Mouse (Mus musculus): ENCODE data around the gene Clec12a. TPM values are rescaled to one million over a fixed set of nuclear protein-coding genes. Genes with fewer than 3 reads are reported as not detected.

The Clec12a gene
- polyA plus RNA-seq, 1 experiment from 2014 or later = 0.88 TPM

DNA sequence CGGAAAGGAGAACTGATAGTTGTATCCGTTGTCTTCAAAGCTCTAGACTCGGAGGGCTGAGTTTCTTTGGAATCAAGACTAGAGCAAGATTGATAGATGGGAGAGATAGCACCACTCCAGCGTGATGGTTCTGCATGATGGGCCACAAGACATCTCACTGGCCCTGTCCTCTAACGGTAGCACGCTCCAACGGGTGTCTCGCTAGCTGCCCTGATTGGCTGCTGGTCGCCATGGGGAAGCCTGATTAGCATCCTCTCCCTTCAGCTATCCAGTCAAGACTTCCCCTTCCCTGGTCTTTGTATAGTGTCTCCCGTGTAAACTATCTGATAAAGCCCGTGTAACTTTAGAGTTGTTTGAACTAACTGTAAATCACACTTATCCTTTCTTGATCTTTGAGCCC lies 10.9 kb upstream of the Clec12a start, which contains the start of gene 4922502D21Rik:
Gene 4922502D21Rik (minus strand): TSS at position 187 of the 400 bp plus-strand sequence.
- no peak within 1 kb of the TSS for H3K27ac ChIP-seq (ENCODE audit: low read length)
- H3K9ac ChIP-seq (ENCODE audit: low read depth, low read length) = no peak within 1 kb of the TSS
- H3K4me3 ChIP-seq (ENCODE audit: low read length) = no peak within 1 kb of the TSS
- H3K4me1 ChIP-seq (ENCODE audit: control insufficient read depth, insufficient read depth, low read length) = no peaks in the 10 kb centered on the region
- no peak for ATAC-seq
- no peak within 1 kb of the TSS for H3K4me2 ChIP-seq (ENCODE audit: low read depth, low read length)
- 51% methylated on average over 11 of the region's 11 CpGs for WGBS
- H3K36me3 ChIP-seq (ENCODE audit: control insufficient read depth, insufficient read depth, low read length) = no peaks in the 10 kb centered on the region
- no peaks in the 10 kb centered on the region for H3K9me3 ChIP-seq (ENCODE audit: control insufficient read depth, low read length)
- no peaks in the 10 kb centered on the region for H3K27me3 ChIP-seq (replicated peaks; ENCODE audit: control insufficient read depth, insufficient read depth, low read length)

DNA sequence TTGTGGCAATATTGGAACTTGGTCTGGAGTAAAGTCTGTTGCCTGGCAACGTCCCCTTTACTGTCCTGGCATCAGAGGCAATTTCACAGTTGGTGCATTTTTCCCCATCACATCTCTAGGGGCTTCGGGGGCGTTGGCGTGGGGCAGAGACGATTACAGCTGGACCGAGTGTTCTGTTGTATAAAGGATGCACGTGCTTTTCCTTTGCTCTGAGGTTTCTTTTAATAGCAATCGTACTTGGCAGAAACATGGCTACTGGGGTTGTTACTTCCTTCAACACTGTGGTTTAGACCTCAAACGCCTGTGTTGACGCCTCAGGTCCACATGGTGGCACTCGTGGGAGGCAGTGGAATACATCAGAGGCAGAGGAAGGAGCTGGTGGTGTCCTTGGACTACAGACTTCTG lies 8.8 kb upstream of the Clec12a start:
- no peak overlapping the region for H3K9ac ChIP-seq (ENCODE audit: low read depth, low read length)
- peak; percentile 88 for ATAC-seq
- H3K4me1 ChIP-seq (ENCODE audit: control insufficient read depth, insufficient read depth, low read length) = no peaks in the 10 kb centered on the region
- no peak overlapping the region for H3K27ac ChIP-seq (ENCODE audit: low read length)
- 35% methylated on average over 11 of the region's 11 CpGs for WGBS
- H3K4me3 ChIP-seq (ENCODE audit: low read length) = no peak overlapping the region
- H3K27me3 ChIP-seq (replicated peaks; ENCODE audit: control insufficient read depth, insufficient read depth, low read length) = no peaks in the 10 kb centered on the region
- H3K9me3 ChIP-seq (ENCODE audit: control insufficient read depth, low read length) = no peaks in the 10 kb centered on the region
- no peak overlapping the region for H3K4me2 ChIP-seq (ENCODE audit: low read depth, low read length)
- no peaks in the 10 kb centered on the region for H3K36me3 ChIP-seq (ENCODE audit: control insufficient read depth, insufficient read depth, low read length)

DNA sequence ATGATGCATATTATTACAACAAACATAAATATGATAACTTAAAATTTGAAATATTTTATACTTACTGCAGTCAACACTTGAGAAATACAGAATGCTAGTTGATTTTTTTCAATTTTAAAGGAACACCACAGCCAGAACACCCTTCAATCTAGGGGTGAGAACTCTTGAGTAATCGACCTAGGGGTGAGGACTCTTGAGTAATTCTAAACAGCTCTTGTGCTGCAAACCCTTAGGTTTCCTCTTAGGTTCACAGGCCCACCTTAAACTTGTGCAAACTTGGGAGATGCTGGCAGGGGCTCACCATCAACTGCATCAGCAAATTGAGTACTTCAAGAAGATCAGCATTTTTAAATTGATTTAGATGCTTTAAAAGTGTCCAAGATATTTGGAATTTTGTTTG lies 4.7 kb upstream of the Clec12a start:
- H3K4me3 ChIP-seq (ENCODE audit: low read length) = no peak overlapping the region
- no peaks in the 10 kb centered on the region for H3K36me3 ChIP-seq (ENCODE audit: control insufficient read depth, insufficient read depth, low read length)
- H3K4me1 ChIP-seq (ENCODE audit: control insufficient read depth, insufficient read depth, low read length) = no peaks in the 10 kb centered on the region
- H3K27ac ChIP-seq (ENCODE audit: low read length) = no peak overlapping the region
- H3K9ac ChIP-seq (ENCODE audit: low read depth, low read length) = no peak overlapping the region
- H3K27me3 ChIP-seq (replicated peaks; ENCODE audit: control insufficient read depth, insufficient read depth, low read length) = no peaks in the 10 kb centered on the region
- H3K4me2 ChIP-seq (ENCODE audit: low read depth, low read length) = no peak overlapping the region
- 82% methylated on average over 1 of the region's 1 CpGs for WGBS
- H3K9me3 ChIP-seq (ENCODE audit: control insufficient read depth, low read length) = no peaks in the 10 kb centered on the region
- no peak for ATAC-seq

DNA sequence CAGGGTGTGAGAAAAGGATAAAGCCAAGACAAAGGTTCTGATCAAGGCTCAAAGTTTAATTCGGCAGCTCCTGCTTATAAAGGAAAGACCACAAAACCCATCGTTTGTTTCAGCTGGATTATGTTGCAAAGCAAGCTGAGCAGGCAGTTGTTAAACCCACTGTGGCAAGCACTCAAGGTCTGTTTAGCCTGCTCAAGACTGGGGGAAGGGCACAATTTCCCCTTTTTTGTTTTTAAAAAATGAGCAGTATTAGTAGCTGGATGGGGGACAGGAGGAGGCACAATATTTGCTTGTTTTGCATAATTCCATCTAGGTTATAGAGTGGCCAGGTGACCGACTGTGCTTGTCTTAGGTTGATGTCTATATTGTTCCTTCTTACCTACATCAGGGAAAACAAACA lies 1.9 kb downstream of the Clec12a start:
- no peak for ATAC-seq
- Histone ChIP-seq H3K36me3 (ENCODE audit: control insufficient read depth, insufficient read depth, low read length) (no peaks in the 10 kb centered on the region), H3K4me2 (ENCODE audit: low read depth, low read length) (no peak overlapping the region), H3K4me1 (ENCODE audit: control insufficient read depth, insufficient read depth, low read length) (no peaks in the 10 kb centered on the region), H3K27me3 (replicated peaks; ENCODE audit: control insufficient read depth, insufficient read depth, low read length) (no peaks in the 10 kb centered on the region), H3K9me3 (ENCODE audit: control insufficient read depth, low read length) (peaks cover 5% of the 10 kb centered on the region), H3K27ac (ENCODE audit: low read length) (no peak overlapping the region), H3K9ac (ENCODE audit: low read depth, low read length) (no peak overlapping the region), H3K4me3 (ENCODE audit: low read length) (no peak overlapping the region)
- 78% methylated on average over 3 of the region's 3 CpGs for WGBS

DNA sequence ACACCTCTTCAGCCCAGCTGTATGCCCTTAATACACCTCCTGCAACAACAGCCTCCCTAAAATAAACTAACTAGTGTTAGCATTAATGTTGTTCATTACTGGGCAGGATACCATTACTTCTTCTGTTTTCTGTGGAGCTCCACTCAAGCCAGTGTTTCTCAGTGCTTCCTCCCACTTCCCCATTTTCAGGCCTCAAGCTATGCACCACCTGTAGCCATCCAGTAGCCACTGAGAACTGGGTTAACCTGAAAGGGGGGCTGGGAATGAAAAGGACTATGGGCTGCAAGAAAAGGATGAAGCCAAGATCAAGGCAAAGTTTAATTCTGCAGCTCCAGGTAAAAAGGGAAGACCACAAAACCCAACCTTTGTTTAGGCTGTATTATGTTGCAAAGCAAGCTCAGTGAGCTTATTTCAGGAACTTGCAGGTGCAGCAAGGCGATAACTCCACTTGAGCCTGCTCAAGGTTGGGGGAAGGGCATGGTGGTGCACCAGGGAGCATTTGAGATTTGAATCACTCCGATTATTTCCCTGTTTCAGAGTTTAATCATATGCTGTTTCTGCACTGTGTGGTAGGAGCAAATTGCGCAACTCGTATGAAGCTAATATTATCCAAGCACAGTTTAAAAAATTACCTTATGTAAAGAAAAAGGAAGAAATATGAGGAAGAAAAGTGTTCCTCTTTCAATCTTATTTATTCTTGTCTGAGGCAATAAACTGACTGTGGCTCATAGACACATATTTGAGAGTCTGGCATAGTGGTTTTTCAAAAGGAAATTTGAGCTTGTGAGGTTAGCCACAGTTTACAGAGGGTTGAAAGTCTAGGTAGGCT lies 7.2 kb downstream of the Clec12a start:
- Histone ChIP-seq H3K27me3 (replicated peaks; ENCODE audit: control insufficient read depth, insufficient read depth, low read length) (no peaks in the 10 kb centered on the region), H3K27ac (ENCODE audit: low read length) (no peak overlapping the region), H3K4me1 (ENCODE audit: control insufficient read depth, insufficient read depth, low read length) (no peaks in the 10 kb centered on the region), H3K36me3 (ENCODE audit: control insufficient read depth, insufficient read depth, low read length) (no peaks in the 10 kb centered on the region), H3K9ac (ENCODE audit: low read depth, low read length) (no peak overlapping the region), H3K9me3 (ENCODE audit: control insufficient read depth, low read length) (peaks cover 5% of the 10 kb centered on the region), H3K4me3 (ENCODE audit: low read length) (no peak overlapping the region), H3K4me2 (ENCODE audit: low read depth, low read length) (no peak overlapping the region)
- WGBS = 48% methylated on average over 4 of the region's 4 CpGs
- ATAC-seq = peak; percentile 96

DNA sequence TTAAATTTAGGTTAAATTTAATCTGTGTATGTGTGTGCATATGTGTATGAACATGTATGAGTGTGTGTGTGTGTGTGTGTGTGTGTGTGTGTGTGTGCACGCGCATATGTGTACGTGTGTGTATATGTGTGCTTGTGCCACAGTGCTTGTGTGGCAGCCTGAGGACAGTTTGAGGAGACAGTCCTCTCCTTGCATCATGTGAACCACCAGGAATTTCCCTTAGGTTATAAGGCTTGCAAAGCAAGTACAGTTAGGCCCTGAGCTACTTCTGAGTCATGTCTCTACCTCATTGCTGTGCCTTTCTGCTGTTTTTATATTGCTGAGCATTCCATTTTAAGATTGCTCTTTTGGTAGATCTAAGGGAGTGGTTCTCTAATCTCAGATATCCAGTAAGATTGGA lies 8.6 kb downstream of the Clec12a start:
- 87% methylated on average over 3 of the region's 3 CpGs for WGBS
- no peaks in the 10 kb centered on the region for H3K4me1 ChIP-seq (ENCODE audit: control insufficient read depth, insufficient read depth, low read length)
- H3K27me3 ChIP-seq (replicated peaks; ENCODE audit: control insufficient read depth, insufficient read depth, low read length) = no peaks in the 10 kb centered on the region
- H3K36me3 ChIP-seq (ENCODE audit: control insufficient read depth, insufficient read depth, low read length) = no peaks in the 10 kb centered on the region
- no peak overlapping the region for H3K4me2 ChIP-seq (ENCODE audit: low read depth, low read length)
- peaks cover 5% of the 10 kb centered on the region for H3K9me3 ChIP-seq (ENCODE audit: control insufficient read depth, low read length)
- ATAC-seq = no peak
- H3K4me3 ChIP-seq (ENCODE audit: low read length) = no peak overlapping the region
- no peak overlapping the region for H3K9ac ChIP-seq (ENCODE audit: low read depth, low read length)
- no peak overlapping the region for H3K27ac ChIP-seq (ENCODE audit: low read length)

DNA sequence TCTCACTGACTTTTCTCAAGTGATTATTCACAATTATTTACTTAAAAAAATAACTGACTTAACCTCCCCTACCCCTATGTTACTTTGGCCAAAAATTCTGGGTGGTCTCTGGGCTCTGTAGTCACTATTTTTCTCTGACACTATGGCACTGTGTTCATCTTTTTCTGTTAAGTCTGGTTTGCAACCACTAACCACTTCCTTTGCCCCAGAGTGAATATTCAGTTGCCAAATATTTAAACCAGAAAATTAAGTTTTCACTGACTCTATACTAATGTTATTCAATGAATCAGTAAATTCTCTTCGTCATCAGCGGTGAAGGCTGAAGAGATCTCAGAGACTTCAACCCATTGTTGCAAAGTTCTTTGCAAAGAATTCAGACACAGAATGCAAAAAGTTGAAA lies 13.3 kb downstream of the Clec12a start:
- H3K4me3 ChIP-seq (ENCODE audit: low read length) = no peak overlapping the region
- no peak for ATAC-seq

DNA sequence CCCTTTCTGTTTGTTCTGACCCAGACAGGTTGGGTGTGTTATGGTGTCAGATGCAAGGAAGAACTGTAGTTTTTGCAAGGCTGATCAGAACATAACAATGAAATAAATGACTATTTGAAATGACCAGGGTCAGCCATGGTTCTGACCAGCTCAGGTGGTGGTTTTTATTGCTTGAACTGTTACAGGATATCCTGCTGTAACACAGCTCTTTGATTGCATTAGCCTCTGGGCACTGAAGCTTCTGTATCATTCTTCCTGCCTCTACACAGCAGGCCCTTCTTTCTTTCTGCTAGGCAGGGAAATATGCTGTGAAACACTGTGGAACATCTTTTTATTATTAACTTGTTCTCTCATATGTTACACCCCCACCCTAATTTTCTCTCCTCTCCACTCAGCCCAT lies 13.9 kb downstream of the Clec12a start:
- no peak for ATAC-seq
- Histone ChIP-seq H3K27me3 (replicated peaks; ENCODE audit: control insufficient read depth, insufficient read depth, low read length) (no peaks in the 10 kb centered on the region), H3K36me3 (ENCODE audit: control insufficient read depth, insufficient read depth, low read length) (no peaks in the 10 kb centered on the region), H3K4me3 (ENCODE audit: low read length) (no peak overlapping the region), H3K9ac (ENCODE audit: low read depth, low read length) (no peak overlapping the region), H3K9me3 (ENCODE audit: control insufficient read depth, low read length) (no peaks in the 10 kb centered on the region), H3K4me1 (ENCODE audit: control insufficient read depth, insufficient read depth, low read length) (no peaks in the 10 kb centered on the region), H3K4me2 (ENCODE audit: low read depth, low read length) (no peak overlapping the region), H3K27ac (ENCODE audit: low read length) (no peak overlapping the region)

More for the DNA sequence above, 13.3 kb downstream of the Clec12a start:
- WGBS = over 99% methylated on average over 2 of the region's 2 CpGs
- no peak overlapping the region for H3K4me2 ChIP-seq (ENCODE audit: low read depth, low read length)
- H3K36me3 ChIP-seq (ENCODE audit: control insufficient read depth, insufficient read depth, low read length) = no peaks in the 10 kb centered on the region
- H3K27me3 ChIP-seq (replicated peaks; ENCODE audit: control insufficient read depth, insufficient read depth, low read length) = no peaks in the 10 kb centered on the region
- H3K4me1 ChIP-seq (ENCODE audit: control insufficient read depth, insufficient read depth, low read length) = no peaks in the 10 kb centered on the region
- H3K9ac ChIP-seq (ENCODE audit: low read depth, low read length) = no peak overlapping the region
- H3K27ac ChIP-seq (ENCODE audit: low read length) = no peak overlapping the region
- H3K9me3 ChIP-seq (ENCODE audit: control insufficient read depth, low read length) = no peaks in the 10 kb centered on the region

DNA sequence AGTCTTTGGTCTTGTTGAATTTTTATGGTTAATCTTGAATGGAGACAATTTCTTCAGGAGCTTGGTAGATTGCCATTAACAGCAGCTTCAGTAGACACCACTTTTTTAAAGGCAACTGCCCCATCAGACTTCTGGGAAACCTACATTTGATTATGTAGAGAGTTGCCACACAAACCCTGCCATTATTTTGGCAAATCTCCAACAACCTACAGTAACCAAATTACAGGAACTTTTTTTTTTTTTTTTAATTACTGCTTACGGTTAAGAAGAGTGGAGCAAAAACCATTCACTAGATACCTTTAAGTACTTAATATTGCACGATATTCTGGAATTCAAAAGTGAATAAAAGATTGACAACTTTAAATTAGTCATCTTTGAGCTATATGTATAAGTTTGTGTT lies 17.0 kb downstream of the Clec12a start:
- Histone ChIP-seq H3K4me1 (ENCODE audit: control insufficient read depth, insufficient read depth, low read length) (no peaks in the 10 kb centered on the region), H3K27me3 (replicated peaks; ENCODE audit: control insufficient read depth, insufficient read depth, low read length) (no peaks in the 10 kb centered on the region), H3K4me2 (ENCODE audit: low read depth, low read length) (no peak overlapping the region), H3K27ac (ENCODE audit: low read length) (no peak overlapping the region), H3K9me3 (ENCODE audit: control insufficient read depth, low read length) (no peaks in the 10 kb centered on the region), H3K9ac (ENCODE audit: low read depth, low read length) (no peak overlapping the region), H3K36me3 (ENCODE audit: control insufficient read depth, insufficient read depth, low read length) (no peaks in the 10 kb centered on the region), H3K4me3 (ENCODE audit: low read length) (no peak overlapping the region)
- ATAC-seq = no peak
- 89% methylated on average over 2 of the region's 2 CpGs for WGBS

DNA sequence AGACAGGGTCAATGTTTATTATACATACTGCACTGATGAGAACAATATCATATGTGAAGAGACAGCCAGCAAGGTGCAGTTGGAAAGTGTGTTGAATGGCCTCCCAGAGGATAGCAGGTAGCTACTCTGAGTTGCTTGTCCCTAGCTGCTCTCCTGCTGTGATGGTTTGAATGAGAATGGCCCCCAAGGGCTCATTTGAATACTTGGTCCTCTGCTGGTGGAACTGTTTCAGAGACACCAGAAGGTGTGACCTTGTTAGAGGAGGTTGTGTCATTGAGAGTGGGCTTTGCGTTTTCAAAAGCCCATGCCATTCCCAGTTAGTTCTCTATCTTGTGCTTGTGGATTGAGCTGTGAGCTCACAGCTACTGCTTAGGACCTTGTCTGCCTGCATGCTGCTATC lies 21.5 kb downstream of the Clec12a start:
- H3K4me3 ChIP-seq (ENCODE audit: low read length) = no peak overlapping the region
- ATAC-seq = no peak
- no peaks in the 10 kb centered on the region for H3K4me1 ChIP-seq (ENCODE audit: control insufficient read depth, insufficient read depth, low read length)
- H3K4me2 ChIP-seq (ENCODE audit: low read depth, low read length) = no peak overlapping the region
- H3K9me3 ChIP-seq (ENCODE audit: control insufficient read depth, low read length) = no peaks in the 10 kb centered on the region
- H3K36me3 ChIP-seq (ENCODE audit: control insufficient read depth, insufficient read depth, low read length) = no peaks in the 10 kb centered on the region
- H3K27me3 ChIP-seq (replicated peaks; ENCODE audit: control insufficient read depth, insufficient read depth, low read length) = no peaks in the 10 kb centered on the region
- WGBS = 24% methylated on average over 1 of the region's 1 CpGs
- no peak overlapping the region for H3K9ac ChIP-seq (ENCODE audit: low read depth, low read length)
- H3K27ac ChIP-seq (ENCODE audit: low read length) = no peak overlapping the region

Measured in intestine, embryonic 16.5 days (tissue).